29 mouse cellular contexts compared by ENCODE assay signal in the genomic region with DNA sequence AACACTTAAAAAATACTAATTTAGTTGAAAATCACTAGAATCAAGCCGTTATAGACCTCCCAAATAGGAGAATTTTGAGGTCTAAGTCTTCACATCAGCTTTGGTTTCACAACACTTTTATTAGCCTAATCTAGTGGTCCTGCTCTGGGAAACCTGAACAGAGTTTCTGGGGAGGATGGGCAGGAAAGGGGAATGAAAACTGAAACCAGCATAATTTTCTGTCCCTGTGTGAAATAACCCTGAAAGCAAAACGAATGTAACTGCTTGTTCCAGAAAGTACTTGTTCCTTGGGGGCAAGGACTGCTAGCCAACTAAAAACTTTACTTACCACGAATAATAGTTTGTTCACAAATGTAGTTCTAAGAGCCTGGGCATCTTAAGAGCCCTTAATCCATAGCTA.
DNase-seq lines count a peak whose midpoint lies in the region; ATAC-seq and TF ChIP-seq lines count a peak whose summit lies in the region.
"Had no signal": no experiment of that assay in that cellular context is flagged by ENCODE, and none has a peak within 500 bp of the region (broad histone marks: within the 10 kb centered on the region; RNA-seq: fewer than 3 reads in every experiment).

No protein-coding gene starts in this region.

- dilution Hi-C loops in CH12.LX (cut with MboI; ENCODE audit: extremely low pct_ligation_motif_present, extremely low pct_unique_long_range_greater_than_20kb, low sequenced_read_pairs), result no loop called here

- peak; percentile 5 for DNase-seq in kidney, adult 2 months
- DNase-seq in kidney, adult 8-10 months, result no peak
- peak; percentile 28 for DNase-seq in A20 (ENCODE audit: low read depth, low spot score)
- DNase-seq in CH12.LX (ENCODE audit: extremely low read depth), result peak; percentile 32
- DNase-seq in lung, postnatal 14 days, result no peak
- DNase-seq in layer of hippocampus, postnatal 14 days (ENCODE audit: low spot score in 2 of 2), result no peak
- DNase-seq in adrenal gland, postnatal 10 days, result no peak
- DNase-seq: adrenal gland, postnatal 14 days; cerebellum, adult 11 months; cerebellum, adult 2 months; cerebellum, adult 9-11 months; cerebellum, postnatal 25 days; embryo, embryonic 11 days; forebrain, postnatal 0 days; gastrocnemius, postnatal 36 days; heart, adult 2 months; heart, postnatal 14 days; heart, postnatal 4 days had no signal

- ATAC-seq in megakaryocyte, adult 5-6 weeks (ENCODE audit: poor library complexity, severe bottlenecking), result peak; percentile 58
- ATAC-seq: forebrain, embryonic 14.5 days; forebrain, postnatal 0 days; hindbrain, postnatal 0 days; inflammation-experienced regulatory T-cells, adult 6 months; Patski had no signal

- no peak for TF ChIP-seq CTCF in kidney, adult 2 months (conservative IDR thresholded peaks at IDR 0.05; ENCODE audit: insufficient read depth, insufficient read length, low read depth, low read length)
- TF ChIP-seq CTCF in CH12.LX (conservative IDR thresholded peaks at IDR 0.05 in 1 of 2, IDR thresholded peaks at IDR 0.05 in 1 of 2; ENCODE audit: low read depth in 2 of 2, low read length in 2 of 2), result no peak

- peak; percentile 90 for TF ChIP-seq EP300 in CH12.LX (IDR thresholded peaks at IDR 0.05; ENCODE audit: low read length)

- no peak overlapping the region for H3K4me3 ChIP-seq in kidney, adult 2 months (ENCODE audit: insufficient read depth, low read depth, low read length)
- H3K4me3 ChIP-seq in CH12.LX (replicated peaks in 1 of 3; ENCODE audit: low read depth in 2 of 3, low read length in 2 of 3, poor library complexity in 1 of 3), result no peak overlapping the region
- H3K4me3 ChIP-seq: embryonic facial prominence, embryonic 12.5 days; embryonic facial prominence, embryonic 15.5 days; heart, adult 2 months; heart, embryonic 10.5 days; heart, embryonic 13.5 days had no signal

- 56% methylated on average over 3 of the region's 3 CpGs for WGBS in kidney, adult 2 months

- no peak overlapping the region for H3K27ac ChIP-seq in kidney, adult 2 months (ENCODE audit: insufficient read depth, low read depth, low read length)
- peak overlapping the region; percentile 19; the same call in 1 of the 2 replicates for H3K27ac ChIP-seq in CH12.LX (ENCODE audit: insufficient read depth, low read depth)
- H3K27ac ChIP-seq: embryonic facial prominence, embryonic 12.5 days; embryonic facial prominence, embryonic 15.5 days; heart, adult 2 months; heart, embryonic 10.5 days; heart, embryonic 13.5 days; hindbrain, embryonic 14.5 days; hindbrain, postnatal 0 days had no signal

- H3K9ac ChIP-seq in CH12.LX (ENCODE audit: insufficient read depth, low read depth), result 0 out of 2 replicates have a peak overlapping the region, but pooled peaks have one; percentile 33
- H3K9ac ChIP-seq: embryonic facial prominence, embryonic 12.5 days; embryonic facial prominence, embryonic 15.5 days; forebrain, postnatal 0 days; heart, embryonic 13.5 days; hindbrain, embryonic 14.5 days had no signal

- H3K27me3 ChIP-seq in kidney, adult 2 months (replicated peaks; ENCODE audit: control insufficient read depth, insufficient read depth, low read length), result no peaks in the 10 kb centered on the region
- no peaks in the 10 kb centered on the region for H3K27me3 ChIP-seq in CH12.LX (replicated peaks)
- H3K27me3 ChIP-seq: embryonic facial prominence, embryonic 12.5 days; embryonic facial prominence, embryonic 15.5 days; heart, embryonic 13.5 days; Patski had no signal

- H3K79me2 ChIP-seq in CH12.LX (replicated peaks; ENCODE audit: control insufficient read depth, extremely low read depth, insufficient read depth, poor library complexity, severe bottlenecking), result no peaks in the 10 kb centered on the region

- no peaks in the 10 kb centered on the region for H3K9me3 ChIP-seq in CH12.LX (replicated peaks; ENCODE audit: low read length)
- H3K9me3 ChIP-seq: embryonic facial prominence, embryonic 12.5 days; embryonic facial prominence, embryonic 15.5 days; G1E; heart, embryonic 10.5 days; heart, embryonic 13.5 days had no signal

- in situ Hi-C loops in CH12.LX (cut with MboI; ENCODE audit: low pct_ligation_motif_present, low pct_unique_long_range_greater_than_20kb, low sequenced_read_pairs), result no loop called here

- TF ChIP-seq RAD21 in CH12.LX (IDR thresholded peaks at IDR 0.05; ENCODE audit: low read depth, low read length), result peak; percentile 1

- no peaks in the 10 kb centered on the region for H3K36me3 ChIP-seq in kidney, adult 2 months (ENCODE audit: control insufficient read depth, insufficient read depth, low read length)
- no peaks in the 10 kb centered on the region for H3K36me3 ChIP-seq in CH12.LX (replicated peaks in 1 of 2; ENCODE audit: control insufficient read depth in 1 of 2, insufficient read depth in 1 of 2, low read length in 1 of 2)
- H3K36me3 ChIP-seq: embryonic facial prominence, embryonic 12.5 days; embryonic facial prominence, embryonic 15.5 days; G1E; heart, embryonic 10.5 days; heart, embryonic 13.5 days had no signal

- H3K4me1 ChIP-seq in kidney, adult 2 months (ENCODE audit: control insufficient read depth, insufficient read depth, low read length), result no peaks in the 10 kb centered on the region
- peaks cover 2 to 24% of the 10 kb centered on the region in 2 experiments; a peak in 3 of 4 replicates for H3K4me1 ChIP-seq in CH12.LX (ENCODE audit: control insufficient read depth in 1 of 2, insufficient read depth in 2 of 2)
- H3K4me1 ChIP-seq: heart, embryonic 10.5 days had no signal

- TF ChIP-seq POLR2A in kidney, adult 2 months (IDR thresholded peaks at IDR 0.05; ENCODE audit: low read depth, low read length), result no peak
- no peak for TF ChIP-seq POLR2A in CH12.LX (IDR thresholded peaks at IDR 0.05; ENCODE audit: low read depth, low read length)

- peak overlapping the region; percentile 71; the same call in 1 of the 2 replicates for H3K4me2 ChIP-seq in CH12.LX (ENCODE audit: insufficient read depth, low read depth, poor library complexity, severe bottlenecking)
- H3K4me2 ChIP-seq: embryonic facial prominence, embryonic 12.5 days; embryonic facial prominence, embryonic 15.5 days; heart, embryonic 13.5 days; hindbrain, embryonic 14.5 days had no signal

TF ChIP-seq in CH12.LX, 34 proteins besides CTCF, POLR2A, EP300 and RAD21:
- TF ChIP-seq JUND (conservative IDR thresholded peaks at IDR 0.05; ENCODE audit: low read depth, low read length) (peak; percentile 49; the same call in 1 of the 2 replicates), ZMIZ1 (IDR thresholded peaks at IDR 0.05; ENCODE audit: low read depth, low read length) (no peak), ETS1 (conservative IDR thresholded peaks at IDR 0.05; ENCODE audit: low read depth, low read length) (peak; percentile 70), GABPA (IDR thresholded peaks at IDR 0.05; ENCODE audit: insufficient replicate concordance, low read depth, low read length) (no peak), MYC (IDR thresholded peaks at IDR 0.05; ENCODE audit: low read depth, low read length) (0 out of 2 replicates have a peak, but pooled peaks have one; percentile 41), PAX5 (IDR thresholded peaks at IDR 0.05; ENCODE audit: low read length) (no peak), CHD2 (IDR thresholded peaks at IDR 0.05; ENCODE audit: low read length) (peak; percentile 83), JUN (IDR thresholded peaks at IDR 0.05; ENCODE audit: insufficient read depth, low read depth, low read length) (peak; percentile 27; the same call in 1 of the 2 replicates), MEF2A (IDR thresholded peaks at IDR 0.05; ENCODE audit: borderline replicate concordance, low read depth, low read length) (peak; percentile 52), HCFC1 (IDR thresholded peaks at IDR 0.05; ENCODE audit: low read depth, low read length) (no peak), CHD1 (IDR thresholded peaks at IDR 0.05; ENCODE audit: low read depth, low read length) (no peak), NELFE (IDR thresholded peaks at IDR 0.05; ENCODE audit: low read depth, low read length) (no peak), BHLHE40 (IDR thresholded peaks at IDR 0.05; ENCODE audit: low read depth, low read length) (peak; percentile 67), RCOR1 (conservative IDR thresholded peaks at IDR 0.05; ENCODE audit: low read depth, low read length) (peak; percentile 47; the same call in 1 of the 2 replicates), MAFK (IDR thresholded peaks at IDR 0.05; ENCODE audit: insufficient replicate concordance, low read length) (no peak), ZNF384 (IDR thresholded peaks at IDR 0.05; ENCODE audit: low read depth, low read length) (no peak), ZKSCAN1 (IDR thresholded peaks at IDR 0.05; ENCODE audit: borderline replicate concordance, low read depth, low read length) (no peak), MAX (IDR thresholded peaks at IDR 0.05; ENCODE audit: low read length) (no peak), IRF4 (IDR thresholded peaks at IDR 0.05; ENCODE audit: low read depth, low read length) (peak; percentile 86), TCF12 (IDR thresholded peaks at IDR 0.05; ENCODE audit: low read depth, low read length) (peak; percentile 52; the same call in 1 of the 2 replicates)

Comparison
In these comparisons a context has a peak if more than half of its experiments do, and no peak if none do; other contexts are left out.
1. DNase-seq: peak in kidney, adult 2 months (single experiment), A20 (single experiment) and CH12.LX (single experiment); none in kidney, adult 8-10 months (0 of 2), lung, postnatal 14 days (single experiment), layer of hippocampus, postnatal 14 days (0 of 2) and adrenal gland, postnatal 10 days (single experiment).